Mouse (Mus musculus): ENCODE measurements around the gene Pcif1.

Gene Pcif1

GRCm38 (mm10) chr2:164923291-164923690 is 44.2 kb downstream of the Pcif1 start:
- no peak for DNase-seq (ENCODE audit: low spot score)

- peak; percentile 92 for DNase-seq (ENCODE audit: low spot score)
Measured at GRCm38 (mm10) chr2:164924100-164924857, 45.2 kb downstream of the Pcif1 start.

GRCm38 (mm10) chr2:164930706-164931581 is 51.8 kb downstream of the Pcif1 start:
- DNase-seq (ENCODE audit: low spot score), result peak; percentile 26

GRCm38 (mm10) chr2:164933534-164933933 is 54.4 kb downstream of the Pcif1 start:
- no peak for DNase-seq (ENCODE audit: low spot score)

- DNase-seq (ENCODE audit: low spot score), result no peak
Measured at GRCm38 (mm10) chr2:164935991-164936390, 56.9 kb downstream of the Pcif1 start.

GRCm38 (mm10) chr2:164938146-164939091 is 59.3 kb downstream of the Pcif1 start:
- DNase-seq (ENCODE audit: low spot score), result no peak

- DNase-seq (ENCODE audit: low spot score), result no peak
Measured at GRCm38 (mm10) chr2:164939106-164939505, 60.0 kb downstream of the Pcif1 start.

GRCm38 (mm10) chr2:164940140-164940830 is 61.2 kb downstream of the Pcif1 start, which contains the start of gene Mmp9:
Gene Mmp9 (plus strand): TSS chr2:164940780.
- DNase-seq (ENCODE audit: low spot score), result no peak

GRCm38 (mm10) chr2:164942692-164943290 is 63.7 kb downstream of the Pcif1 start:
- DNase-seq (ENCODE audit: low spot score), result no peak

Data from adipocyte (in vitro differentiated cells).